Mouse (Mus musculus) stomach, embryonic 16.5 days (tissue): ENCODE measurements around the gene Reg3g. TPM values are rescaled to one million over a fixed set of nuclear protein-coding genes. Genes with fewer than 3 reads are reported as not detected.
"Not testable (repeated sequence)": the region's sequence is repeated elsewhere in the genome, so short reads cannot be mapped to it uniquely, and the experiment has no call there.

Source experiments
- ATAC-seq: fragments of 200-750 bp; cut with Nextera tagmentation; 2 replicates; pipeline ENCODE4 v1.8.0; 2017; ENCODE audit warnings: moderate number of reproducible peaks, moderate TSS enrichment; ENCODE audit not compliant: insufficient read depth, low FRiP score
- H3K27ac ChIP-seq: fragments of 300-500 bp; sonication (generic); 2 replicates; pipeline ENCODE4 v1.5.1; 2014; ENCODE audit warnings: low read length
- H3K27me3 ChIP-seq: fragments of 300-500 bp; sonication (generic); 2 replicates; pipeline ENCODE4 v1.6.1; 2014; ENCODE audit warnings: low read length, control low read depth, mixed read lengths; ENCODE audit not compliant: control insufficient read depth, insufficient read depth
- H3K36me3 ChIP-seq: fragments of 300-500 bp; sonication (generic); 2 replicates; pipeline ENCODE4 v1.6.1; 2014; ENCODE audit warnings: low read length; ENCODE audit not compliant: control insufficient read depth, insufficient read depth
- H3K4me1 ChIP-seq: fragments of 300-500 bp; sonication (generic); 2 replicates; pipeline ENCODE4 v1.6.1; 2014; ENCODE audit warnings: low read length, control low read depth, mixed read lengths; ENCODE audit not compliant: control insufficient read depth, insufficient read depth
- H3K4me2 ChIP-seq: fragments of 300-500 bp; sonication (generic); 2 replicates; pipeline ENCODE4 v1.6.1; 2014; ENCODE audit warnings: low read depth, low read length, mixed read lengths
- H3K4me3 ChIP-seq: fragments of 300-500 bp; sonication (generic); replicated peaks from 2 replicates; pipeline ENCODE4 v1.5.1; 2014; ENCODE audit warnings: mild to moderate bottlenecking, low read length
- H3K9ac ChIP-seq: fragments of 300-500 bp; sonication (generic); 2 replicates; pipeline ENCODE4 v1.6.1; 2014; ENCODE audit warnings: low read length
- H3K9me3 ChIP-seq: fragments of 300-500 bp; sonication (generic); replicated peaks from 2 replicates; pipeline ENCODE4 v1.6.1; 2016; ENCODE audit warnings: low read length, control low read depth; ENCODE audit not compliant: control insufficient read depth
- WGBS: fragments of 180-500 bp; shearing (Covaris S2); extraction: QIAGEN DNeasy Blood & Tissue Kit; methylation state at CpG from one replicate; pipeline ENCODE4 v1.1.7; 2014; 5-methylcytosine and 5-hydroxymethylcytosine counted together
- polyA plus RNA-seq: library from polyadenylated mRNA; unstranded; fragments of >200 nt; fragmentation: Nextera tagmentation; extraction: Ambion mirVana; gene quantifications from 2 replicates; pipeline ENCODE4 v1.2.1, GENCODE M21; 2015

Gene Reg3g
- polyA plus RNA-seq, 1 experiment from 2014 or later = 0.66 TPM

DNA sequence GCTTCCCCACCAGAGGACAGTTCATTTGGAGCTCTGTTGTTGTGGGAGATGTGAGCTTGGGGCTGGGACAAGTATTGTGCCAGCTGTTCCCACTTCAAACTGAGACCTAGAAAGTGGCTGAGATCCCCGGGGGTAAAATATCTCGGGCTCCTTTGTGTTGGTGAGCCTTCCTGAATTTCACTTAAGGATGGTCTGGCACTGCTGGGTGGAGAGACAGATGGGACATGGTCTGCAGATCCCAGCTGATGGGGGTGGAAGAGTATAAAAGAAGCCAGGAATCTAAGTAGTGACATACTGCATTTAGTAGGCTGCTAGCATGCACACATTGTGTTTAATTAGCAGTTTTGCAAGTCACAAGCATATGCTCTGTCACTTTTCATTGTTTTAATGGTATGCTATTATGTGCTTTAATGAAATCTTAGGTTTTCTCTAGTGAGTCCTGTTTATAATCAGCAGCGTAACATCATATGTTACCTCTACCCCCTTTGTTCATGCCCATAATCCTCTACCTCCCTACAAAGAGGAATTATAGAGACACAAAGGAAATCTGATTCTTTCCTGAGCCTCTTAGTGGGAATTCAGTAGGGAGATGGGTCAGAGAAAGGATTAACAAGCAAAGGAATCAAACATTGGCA, 8.4 kb downstream of the Reg3g start:
- Histone ChIP-seq H3K36me3 (no peaks in the 10 kb centered on the region), H3K4me2 (no peak overlapping the region), H3K27me3 (no peaks in the 10 kb centered on the region), H3K4me1 (no peaks in the 10 kb centered on the region), H3K9me3 (no peaks in the 10 kb centered on the region), H3K27ac (no peak overlapping the region), H3K4me3 (no peak overlapping the region), H3K9ac (no peak overlapping the region)
- WGBS = 65% methylated on average over 3 of the region's 3 CpGs
- no peak for ATAC-seq

DNA sequence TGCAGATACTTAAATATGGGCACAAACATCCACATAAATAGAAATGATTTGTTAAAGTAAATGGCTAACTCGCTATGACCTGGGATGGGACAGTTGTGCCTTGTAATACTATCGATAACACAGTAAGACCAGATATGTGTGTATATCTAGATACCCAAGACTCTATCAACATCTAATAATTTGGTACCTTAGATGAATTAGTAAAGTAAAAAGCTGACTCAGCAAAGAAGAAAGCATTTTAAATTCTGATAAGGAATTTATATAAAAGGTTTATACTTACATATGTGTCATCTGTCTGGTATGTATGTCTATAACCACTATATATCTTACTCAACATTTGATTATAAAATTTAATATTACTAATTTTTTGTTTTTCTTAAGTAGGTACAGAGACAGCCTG, 15.9 kb downstream of the Reg3g start:
- Histone ChIP-seq H3K27ac (no peak overlapping the region), H3K4me1 (no peaks in the 10 kb centered on the region), H3K36me3 (no peaks in the 10 kb centered on the region), H3K9ac (no peak overlapping the region), H3K9me3 (no peaks in the 10 kb centered on the region), H3K27me3 (no peaks in the 10 kb centered on the region), H3K4me2 (no peak overlapping the region), H3K4me3 (no peak overlapping the region)
- 93% methylated on average over 2 of the region's 2 CpGs for WGBS
- no peak for ATAC-seq

DNA sequence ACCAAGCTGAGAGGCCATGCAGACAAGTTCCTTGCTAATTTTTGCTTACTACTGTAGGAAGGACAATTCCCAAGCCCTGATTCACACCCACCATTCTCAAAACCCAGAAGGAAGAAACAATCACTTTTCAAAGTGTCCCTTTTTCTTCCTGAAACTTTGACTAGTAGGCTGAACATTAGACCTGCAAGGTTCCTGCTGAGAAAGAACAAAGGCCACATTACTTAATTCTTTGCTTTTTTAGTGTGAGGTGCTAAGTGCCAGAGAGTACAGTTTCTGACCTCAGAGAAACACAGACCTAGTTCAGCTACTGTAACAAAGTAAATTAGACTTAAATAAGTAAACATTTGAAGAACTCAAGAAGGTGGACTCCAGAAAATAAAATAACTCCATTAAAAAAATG, 20.3 kb downstream of the Reg3g start:
- no peaks in the 10 kb centered on the region for H3K9me3 ChIP-seq
- H3K9ac ChIP-seq = no peak overlapping the region
- no peak for ATAC-seq
- H3K27me3 ChIP-seq = no peaks in the 10 kb centered on the region
- H3K36me3 ChIP-seq = no peaks in the 10 kb centered on the region
- H3K4me3 ChIP-seq = no peak overlapping the region
- H3K4me1 ChIP-seq = no peaks in the 10 kb centered on the region
- H3K4me2 ChIP-seq = no peak overlapping the region
- no peak overlapping the region for H3K27ac ChIP-seq

- no peaks in the 10 kb centered on the region for H3K4me1 ChIP-seq
- H3K36me3 ChIP-seq = no peaks in the 10 kb centered on the region
- H3K9me3 ChIP-seq = no peaks in the 10 kb centered on the region
- ATAC-seq = no peak
- H3K4me3 ChIP-seq = no peak overlapping the region
- no peak overlapping the region for H3K27ac ChIP-seq
- WGBS = 48% methylated on average over 1 of the region's 1 CpGs
- H3K27me3 ChIP-seq = no peaks in the 10 kb centered on the region
- no peak overlapping the region for H3K4me2 ChIP-seq
- no peak overlapping the region for H3K9ac ChIP-seq
Measured at GRCm38 (mm10) chr6:78447202-78447601, 21.5 kb downstream of the Reg3g start.

GRCm38 (mm10) chr6:78425497-78425896, 43.2 kb downstream of the Reg3g start:
- H3K27me3 ChIP-seq = no peaks in the 10 kb centered on the region
- peak; percentile 50; the same call in 1 of the 2 replicates for ATAC-seq

GRCm38 (mm10) chr6:78422411-78422810, 46.3 kb downstream of the Reg3g start, which contains the start of gene Reg1:
Reg1 (plus strand) TSS chr6:78422711.
- not testable (repeated sequence) for H3K9ac ChIP-seq, ATAC-seq

More at GRCm38 (mm10) chr6:78425497-78425896, 43.2 kb downstream of the Reg3g start:
- no peak overlapping the region for H3K27ac ChIP-seq
- H3K36me3 ChIP-seq = no peaks in the 10 kb centered on the region
- no peaks in the 10 kb centered on the region for H3K4me1 ChIP-seq
- no peak overlapping the region for H3K9ac ChIP-seq
- no peak overlapping the region for H3K4me2 ChIP-seq
- no peak overlapping the region for H3K4me3 ChIP-seq
- WGBS = 56% methylated on average over 3 of the region's 3 CpGs
- no peaks in the 10 kb centered on the region for H3K9me3 ChIP-seq

More at GRCm38 (mm10) chr6:78422411-78422810, 46.3 kb downstream of the Reg3g start, which contains the start of gene Reg1:
- H3K4me3 ChIP-seq, H3K36me3 ChIP-seq, H3K4me1 ChIP-seq, H3K4me2 ChIP-seq, H3K27ac ChIP-seq, H3K27me3 ChIP-seq, H3K9me3 ChIP-seq: not testable (repeated sequence)

Other genes with a start within 250 kb of the Reg3g start
- gene Reg3b, start 98.2 kb downstream of the Reg3g start, polyA plus RNA-seq = 2.0 and 2.5 TPM in 2 replicates
- 2.1 and 3.1 TPM in 2 replicates for gene Reg3d, start 90.0 kb downstream of the Reg3g start, polyA plus RNA-seq
- gene Reg3a, start 88.2 kb downstream of the Reg3g start, polyA plus RNA-seq = not detected in 2 replicates
- gene Reg2, start 73.2 kb downstream of the Reg3g start, polyA plus RNA-seq = not detected in 2 replicates
- gene Reg1, start 46.2 kb downstream of the Reg3g start, polyA plus RNA-seq = 91.9 and 102 TPM in 2 replicates